Mouse (Mus musculus): Measurements from ENCODE around the gene Slfn9. TPM values are rescaled to one million over a fixed set of nuclear protein-coding genes. Genes with fewer than 3 reads are reported as not detected.
"Not testable (repeated sequence)": the region's sequence is repeated elsewhere in the genome, so short reads cannot be mapped to it uniquely, and the experiment has no call there.

The Slfn9 gene
- total and polyA plus RNA-seq, 3 experiments: 6.4 to 12.4 (median 6.7) TPM

- Histone ChIP-seq H3K27me3 (replicated peaks) (no peaks in the 10 kb centered on the region), H3K4me3 (replicated peaks in 1 of 3; ENCODE audit: low read depth in 2 of 3, low read length in 2 of 3, poor library complexity in 1 of 3) (no peak overlapping the region), H3K27ac (ENCODE audit: insufficient read depth, low read depth) (no peak overlapping the region), H3K4me2 (ENCODE audit: insufficient read depth, low read depth, poor library complexity, severe bottlenecking) (no peak overlapping the region), H3K79me2 (replicated peaks; ENCODE audit: control insufficient read depth, extremely low read depth, insufficient read depth, poor library complexity, severe bottlenecking) (0 out of 2 replicates have a peak, but pooled peaks cover 2% of the 10 kb centered on the region), H3K9ac (ENCODE audit: insufficient read depth, low read depth) (no peak overlapping the region), H3K36me3 (replicated peaks in 1 of 2; ENCODE audit: control insufficient read depth in 1 of 2, insufficient read depth in 1 of 2, low read length in 1 of 2) (peaks cover 10 to 31% of the 10 kb centered on the region in 2 experiments), H3K9me3 (replicated peaks; ENCODE audit: low read length) (peaks cover 12% of the 10 kb centered on the region), H3K4me1 (ENCODE audit: control insufficient read depth in 1 of 2, insufficient read depth in 2 of 2) (peaks cover under 1 to 21% of the 10 kb centered on the region in 2 experiments)
- dilution Hi-C loops (cut with MboI; ENCODE audit: extremely low pct_ligation_motif_present, extremely low pct_unique_long_range_greater_than_20kb, low sequenced_read_pairs) (no loop called here), in situ Hi-C loops (cut with MboI; ENCODE audit: low pct_ligation_motif_present, low pct_unique_long_range_greater_than_20kb, low sequenced_read_pairs) (no loop called here)
- TF ChIP-seq MAX (IDR thresholded peaks at IDR 0.05; ENCODE audit: low read length): no peak
- no peak for TF ChIP-seq ETS1 (conservative IDR thresholded peaks at IDR 0.05; ENCODE audit: low read depth, low read length)
- TF ChIP-seq E2F4 (IDR thresholded peaks at IDR 0.05; ENCODE audit: insufficient replicate concordance, low read depth, low read length): no peak
- no peak for TF ChIP-seq CTCF (conservative IDR thresholded peaks at IDR 0.05 in 1 of 2, IDR thresholded peaks at IDR 0.05 in 1 of 2; ENCODE audit: low read depth in 2 of 2, low read length in 2 of 2)
- DNase-seq (ENCODE audit: extremely low read depth): no peak
Measured at GRCm38 (mm10) chr11:82987621-82988020, 4.0 kb downstream of the Slfn9 start.

- Histone ChIP-seq H3K4me1 (ENCODE audit: control insufficient read depth in 1 of 2, insufficient read depth in 2 of 2) (no peaks in the 10 kb centered on the region; a peak in 1 of 4 replicates), H3K27me3 (replicated peaks) (no peaks in the 10 kb centered on the region), H3K36me3 (replicated peaks in 1 of 2; ENCODE audit: control insufficient read depth in 1 of 2, insufficient read depth in 1 of 2, low read length in 1 of 2) (peaks cover 22 to 46% of the 10 kb centered on the region in 2 experiments), H3K9ac (ENCODE audit: insufficient read depth, low read depth) (no peak overlapping the region), H3K4me2 (ENCODE audit: insufficient read depth, low read depth, poor library complexity, severe bottlenecking) (no peak overlapping the region), H3K79me2 (replicated peaks; ENCODE audit: control insufficient read depth, extremely low read depth, insufficient read depth, poor library complexity, severe bottlenecking) (no peaks in the 10 kb centered on the region), H3K9me3 (replicated peaks; ENCODE audit: low read length) (peaks cover 12% of the 10 kb centered on the region), H3K4me3 (replicated peaks in 1 of 3; ENCODE audit: low read depth in 2 of 3, low read length in 2 of 3, poor library complexity in 1 of 3) (no peak overlapping the region), H3K27ac (ENCODE audit: insufficient read depth, low read depth) (no peak overlapping the region)
- TF ChIP-seq UBTF (IDR thresholded peaks at IDR 0.05; ENCODE audit: low read depth, low read length): no peak
- TF ChIP-seq ZC3H11A (IDR thresholded peaks at IDR 0.05; ENCODE audit: low read depth, low read length): no peak
- no peak for TF ChIP-seq ZMIZ1 (IDR thresholded peaks at IDR 0.05; ENCODE audit: low read depth, low read length)
- TF ChIP-seq CHD2 (IDR thresholded peaks at IDR 0.05; ENCODE audit: low read length): no peak
- TF ChIP-seq TCF12 (IDR thresholded peaks at IDR 0.05; ENCODE audit: low read depth, low read length): no peak
- no peak for TF ChIP-seq MAZ (IDR thresholded peaks at IDR 0.05; ENCODE audit: low read depth, low read length)
- no peak for TF ChIP-seq POLR2AphosphoS2 (IDR thresholded peaks at IDR 0.05; ENCODE audit: low read depth, low read length)
- TF ChIP-seq E2F4 (IDR thresholded peaks at IDR 0.05; ENCODE audit: insufficient replicate concordance, low read depth, low read length): no peak
- no peak for TF ChIP-seq ZNF384 (IDR thresholded peaks at IDR 0.05; ENCODE audit: low read depth, low read length)
- TF ChIP-seq JUN (IDR thresholded peaks at IDR 0.05; ENCODE audit: insufficient read depth, low read depth, low read length): no peak
- TF ChIP-seq SMC3 (IDR thresholded peaks at IDR 0.05; ENCODE audit: low read depth, low read length): no peak
- TF ChIP-seq NRF1 (IDR thresholded peaks at IDR 0.05; ENCODE audit: low read depth, low read length): no peak
- TF ChIP-seq USF1 (IDR thresholded peaks at IDR 0.05; ENCODE audit: low read depth, low read length): no peak
- DNase-seq (ENCODE audit: extremely low read depth): no peak
- in situ Hi-C loops (cut with MboI; ENCODE audit: low pct_ligation_motif_present, low pct_unique_long_range_greater_than_20kb, low sequenced_read_pairs): no loop called here
- dilution Hi-C loops (cut with MboI; ENCODE audit: extremely low pct_ligation_motif_present, extremely low pct_unique_long_range_greater_than_20kb, low sequenced_read_pairs): no loop called here
Measured at GRCm38 (mm10) chr11:82983193-82983592, 8.4 kb downstream of the Slfn9 start.

GRCm38 (mm10) chr11:82982409-82982808 lies 9.2 kb downstream of the Slfn9 start:
- H3K9me3 ChIP-seq (replicated peaks; ENCODE audit: low read length): peaks cover 12% of the 10 kb centered on the region
- H3K79me2 ChIP-seq (replicated peaks; ENCODE audit: control insufficient read depth, extremely low read depth, insufficient read depth, poor library complexity, severe bottlenecking); in situ Hi-C loops (cut with MboI; ENCODE audit: low pct_ligation_motif_present, low pct_unique_long_range_greater_than_20kb, low sequenced_read_pairs); H3K4me2 ChIP-seq (ENCODE audit: insufficient read depth, low read depth, poor library complexity, severe bottlenecking); H3K9ac ChIP-seq (ENCODE audit: insufficient read depth, low read depth); dilution Hi-C loops (cut with MboI; ENCODE audit: extremely low pct_ligation_motif_present, extremely low pct_unique_long_range_greater_than_20kb, low sequenced_read_pairs); H3K4me3 ChIP-seq (replicated peaks in 1 of 3; ENCODE audit: low read depth in 2 of 3, low read length in 2 of 3, poor library complexity in 1 of 3); H3K27me3 ChIP-seq (replicated peaks); H3K4me1 ChIP-seq (ENCODE audit: control insufficient read depth in 1 of 2, insufficient read depth in 2 of 2); DNase-seq (ENCODE audit: extremely low read depth); H3K27ac ChIP-seq (ENCODE audit: insufficient read depth, low read depth): not testable (repeated sequence)
- peaks cover 22 to 46% of the 10 kb centered on the region in 2 experiments for H3K36me3 ChIP-seq (replicated peaks in 1 of 2; ENCODE audit: control insufficient read depth in 1 of 2, insufficient read depth in 1 of 2, low read length in 1 of 2)

All from CH12.LX (cell line).